In the genomic region with DNA sequence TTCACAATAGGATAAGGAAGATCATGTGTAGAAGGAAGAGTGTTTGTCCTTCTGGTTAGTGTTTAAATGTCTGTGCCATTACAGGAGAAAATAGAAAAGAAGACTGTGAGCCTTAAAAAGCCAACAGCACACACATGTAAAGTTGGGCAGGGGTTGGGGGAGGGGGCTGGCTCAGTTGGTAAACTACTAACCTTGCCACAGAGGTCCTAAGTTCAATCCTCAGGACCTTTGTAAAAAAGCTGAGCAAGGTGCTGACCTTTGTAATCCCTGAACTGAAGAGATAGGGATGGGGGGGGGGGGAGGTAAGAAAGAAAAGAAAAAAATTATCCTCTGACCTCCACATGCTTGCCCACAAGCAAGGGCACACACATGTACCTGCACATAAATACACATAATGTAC, we compare ENCODE assay signal across 19 mouse cellular contexts. TPM values are rescaled to one million over a fixed set of nuclear protein-coding genes. Genes with fewer than 3 reads are reported as not detected.
"Had no signal": no experiment of that assay in that cellular context is flagged by ENCODE, and none has a peak within 500 bp of the region (broad histone marks: within the 10 kb centered on the region; RNA-seq: fewer than 3 reads in every experiment).

No protein-coding gene starts in this region.

- H3K9ac ChIP-seq: lung, embryonic 15.5 days; midbrain, embryonic 13.5 days; midbrain, embryonic 15.5 days; neural tube, embryonic 12.5 days; stomach, embryonic 15.5 days had no signal

- H3K36me3 ChIP-seq: lung, embryonic 15.5 days; midbrain, embryonic 13.5 days; midbrain, embryonic 15.5 days; neural tube, embryonic 12.5 days; stomach, embryonic 15.5 days had no signal

- H3K27ac ChIP-seq: lung, embryonic 15.5 days; macrophage; midbrain, embryonic 13.5 days; midbrain, embryonic 15.5 days; neural tube, embryonic 12.5 days; stomach, embryonic 15.5 days; stomach, postnatal 0 days had no signal

- H3K4me3 ChIP-seq: lung, embryonic 15.5 days; megakaryocyte, embryonic 14.5 days; midbrain, embryonic 13.5 days; midbrain, embryonic 15.5 days; neural tube, embryonic 12.5 days; stomach, embryonic 15.5 days had no signal

- DNase-seq: lung, adult 2 months; lung, postnatal 14 days; lung, postnatal 36 days; thymus, adult 2 months; thymus, postnatal 25 days; thymus, postnatal 4 days had no signal

- ATAC-seq: lung, postnatal 0 days; midbrain, embryonic 13.5 days; midbrain, embryonic 15.5 days had no signal

- H3K4me1 ChIP-seq: lung, embryonic 15.5 days; megakaryocyte, embryonic 14.5 days; midbrain, embryonic 13.5 days; midbrain, embryonic 15.5 days; neural tube, embryonic 12.5 days; stomach, embryonic 15.5 days had no signal

- H3K27me3 ChIP-seq: stomach, embryonic 15.5 days had no signal

- H3K9me3 ChIP-seq: lung, embryonic 15.5 days; megakaryocyte, embryonic 14.5 days; midbrain, embryonic 13.5 days; midbrain, embryonic 15.5 days; neural tube, embryonic 12.5 days; stomach, embryonic 15.5 days had no signal

- H3K4me2 ChIP-seq: lung, embryonic 15.5 days; midbrain, embryonic 11.5 days; midbrain, embryonic 13.5 days; midbrain, embryonic 15.5 days; neural tube, embryonic 12.5 days; stomach, embryonic 15.5 days had no signal

RNA-seq across cellular contexts. Expression of gene Ky, which starts 5.8 kb away (rescaled TPM):
- total RNA-seq: megakaryocyte progenitor cell, adult 5-6 weeks; monocyte, adult 5-6 weeks; neutrophil, adult 5-6 weeks had no signal
- polyA plus RNA-seq: macrophage had no signal
